Mouse (Mus musculus): Measurements from ENCODE around the gene Tatdn3. TPM values are rescaled to one million over a fixed set of nuclear protein-coding genes. Genes with fewer than 3 reads are reported as not detected.

Tatdn3 gene
- 19.0 and 19.1 TPM in 2 replicates for polyA plus RNA-seq (2012; ENCODE audit: insufficient read depth, insufficient read length, missing spikeins)

GRCm38 (mm10) chr1:191062781-191063485 lies at the start of gene Tatdn3, which contains the start of gene Nsl1:
Gene Tatdn3, minus strand, starts transcription at chr1:191062932.
Gene Nsl1, plus strand, starts transcription at chr1:191063012.
- Histone ChIP-seq H3K27ac (ENCODE audit: insufficient read depth, low read depth, low read length) (peak within 1 kb of the TSS; percentile 51), H3K4me3 (ENCODE audit: insufficient read depth, low read length) (peak within 1 kb of the TSS; percentile 86), H3K4me1 (ENCODE audit: control insufficient read depth, insufficient read depth, low read length) (peaks cover 12% of the 10 kb centered on the region)
- no peak for TF ChIP-seq POLR2A (IDR thresholded peaks at IDR 0.05; ENCODE audit: borderline replicate concordance, low read depth, low read length)
- no peak for TF ChIP-seq CTCF (IDR thresholded peaks at IDR 0.05; ENCODE audit: low read depth, low read length)

- peak overlapping the region; percentile 87 for H3K27ac ChIP-seq (ENCODE audit: insufficient read depth, low read depth, low read length)
- H3K4me3 ChIP-seq (ENCODE audit: insufficient read depth, low read length) = peak overlapping the region; percentile 11
- H3K4me1 ChIP-seq (ENCODE audit: control insufficient read depth, insufficient read depth, low read length) = peaks cover 56% of the 10 kb centered on the region
- TF ChIP-seq CTCF (IDR thresholded peaks at IDR 0.05; ENCODE audit: low read depth, low read length) = no peak
- no peak for TF ChIP-seq POLR2A (IDR thresholded peaks at IDR 0.05; ENCODE audit: borderline replicate concordance, low read depth, low read length)
Observed at GRCm38 (mm10) chr1:191111146-191111545, 48.4 kb upstream of the Tatdn3 start.

- Histone ChIP-seq H3K27ac (ENCODE audit: insufficient read depth, low read depth, low read length) (peak overlapping the region; percentile 87), H3K4me3 (ENCODE audit: insufficient read depth, low read length) (no peak overlapping the region), H3K4me1 (ENCODE audit: control insufficient read depth, insufficient read depth, low read length) (peaks cover 47% of the 10 kb centered on the region)
- TF ChIP-seq CTCF (IDR thresholded peaks at IDR 0.05; ENCODE audit: low read depth, low read length) (no peak), POLR2A (IDR thresholded peaks at IDR 0.05; ENCODE audit: borderline replicate concordance, low read depth, low read length) (no peak)
Observed at GRCm38 (mm10) chr1:191109907-191110306, 47.2 kb upstream of the Tatdn3 start.

GRCm38 (mm10) chr1:191107306-191107705 lies 44.6 kb upstream of the Tatdn3 start:
- peaks cover 38% of the 10 kb centered on the region for H3K4me1 ChIP-seq (ENCODE audit: control insufficient read depth, insufficient read depth, low read length)
- H3K27ac ChIP-seq (ENCODE audit: insufficient read depth, low read depth, low read length) = no peak overlapping the region
- H3K4me3 ChIP-seq (ENCODE audit: insufficient read depth, low read length) = no peak overlapping the region
- TF ChIP-seq CTCF (IDR thresholded peaks at IDR 0.05; ENCODE audit: low read depth, low read length) (no peak), POLR2A (IDR thresholded peaks at IDR 0.05; ENCODE audit: borderline replicate concordance, low read depth, low read length) (no peak)

- Histone ChIP-seq H3K4me1 (ENCODE audit: control insufficient read depth, insufficient read depth, low read length) (peaks cover 20% of the 10 kb centered on the region), H3K4me3 (ENCODE audit: insufficient read depth, low read length) (no peak overlapping the region)
Observed at GRCm38 (mm10) chr1:191105246-191105645, 42.5 kb upstream of the Tatdn3 start.

GRCm38 (mm10) chr1:191102730-191103370 lies 40.1 kb upstream of the Tatdn3 start:
- peaks cover 9% of the 10 kb centered on the region for H3K4me1 ChIP-seq (ENCODE audit: control insufficient read depth, insufficient read depth, low read length)
- H3K4me3 ChIP-seq (ENCODE audit: insufficient read depth, low read length) = no peak overlapping the region
- no peak for TF ChIP-seq POLR2A (IDR thresholded peaks at IDR 0.05; ENCODE audit: borderline replicate concordance, low read depth, low read length)
- TF ChIP-seq CTCF (IDR thresholded peaks at IDR 0.05; ENCODE audit: low read depth, low read length) = no peak
- H3K27ac ChIP-seq (ENCODE audit: insufficient read depth, low read depth, low read length) = no peak overlapping the region

More at GRCm38 (mm10) chr1:191105246-191105645, 42.5 kb upstream of the Tatdn3 start:
- no peak overlapping the region for H3K27ac ChIP-seq (ENCODE audit: insufficient read depth, low read depth, low read length)
- TF ChIP-seq CTCF (IDR thresholded peaks at IDR 0.05; ENCODE audit: low read depth, low read length) (no peak), POLR2A (IDR thresholded peaks at IDR 0.05; ENCODE audit: borderline replicate concordance, low read depth, low read length) (no peak)

GRCm38 (mm10) chr1:191099772-191100291 lies 37.1 kb upstream of the Tatdn3 start:
- no peak for TF ChIP-seq CTCF (IDR thresholded peaks at IDR 0.05; ENCODE audit: low read depth, low read length)
- no peak for TF ChIP-seq POLR2A (IDR thresholded peaks at IDR 0.05; ENCODE audit: borderline replicate concordance, low read depth, low read length)
- Histone ChIP-seq H3K4me3 (ENCODE audit: insufficient read depth, low read length) (no peak overlapping the region), H3K4me1 (ENCODE audit: control insufficient read depth, insufficient read depth, low read length) (0 out of 2 replicates have a peak, but pooled peaks cover 3% of the 10 kb centered on the region), H3K27ac (ENCODE audit: insufficient read depth, low read depth, low read length) (no peak overlapping the region)

- Histone ChIP-seq H3K4me1 (ENCODE audit: control insufficient read depth, insufficient read depth, low read length) (0 out of 2 replicates have a peak, but pooled peaks cover 3% of the 10 kb centered on the region), H3K27ac (ENCODE audit: insufficient read depth, low read depth, low read length) (no peak overlapping the region), H3K4me3 (ENCODE audit: insufficient read depth, low read length) (0 out of 2 replicates have a peak overlapping the region, but pooled peaks have one; percentile 68)
- TF ChIP-seq CTCF (IDR thresholded peaks at IDR 0.05; ENCODE audit: low read depth, low read length) (no peak), POLR2A (IDR thresholded peaks at IDR 0.05; ENCODE audit: borderline replicate concordance, low read depth, low read length) (no peak)
Observed at GRCm38 (mm10) chr1:191099114-191099513, 36.4 kb upstream of the Tatdn3 start.

- no peak within 1 kb of the TSS for H3K27ac ChIP-seq (ENCODE audit: insufficient read depth, low read depth, low read length)
- 0 out of 2 replicates have a peak, but pooled peaks cover 3% of the 10 kb centered on the region for H3K4me1 ChIP-seq (ENCODE audit: control insufficient read depth, insufficient read depth, low read length)
- no peak for TF ChIP-seq POLR2A (IDR thresholded peaks at IDR 0.05; ENCODE audit: borderline replicate concordance, low read depth, low read length)
- peak within 1 kb of the TSS; percentile 85 for H3K4me3 ChIP-seq (ENCODE audit: insufficient read depth, low read length)
Observed at GRCm38 (mm10) chr1:191097802-191098747, 35.3 kb upstream of the Tatdn3 start, which contains the start of gene Batf3. Gene Batf3, plus strand, starts transcription at chr1:191097847.

All from bone marrow macrophage, adult 2 months (primary cell).